Mouse (Mus musculus) heart, postnatal 0 days (tissue): ENCODE data around the gene Pvalb.

Experiments
- CTCF ChIP-seq: IDR thresholded peaks from 2 replicates; pipeline ENCODE4 v1.5.1; 2016; ENCODE audit warnings: antibody characterized with exemption, control low read depth, low read depth
- EP300 ChIP-seq: IDR thresholded peaks from 2 replicates; pipeline ENCODE4 v1.6.1; 2016; ENCODE audit warnings: antibody characterized with exemption, low read depth

DNA sequence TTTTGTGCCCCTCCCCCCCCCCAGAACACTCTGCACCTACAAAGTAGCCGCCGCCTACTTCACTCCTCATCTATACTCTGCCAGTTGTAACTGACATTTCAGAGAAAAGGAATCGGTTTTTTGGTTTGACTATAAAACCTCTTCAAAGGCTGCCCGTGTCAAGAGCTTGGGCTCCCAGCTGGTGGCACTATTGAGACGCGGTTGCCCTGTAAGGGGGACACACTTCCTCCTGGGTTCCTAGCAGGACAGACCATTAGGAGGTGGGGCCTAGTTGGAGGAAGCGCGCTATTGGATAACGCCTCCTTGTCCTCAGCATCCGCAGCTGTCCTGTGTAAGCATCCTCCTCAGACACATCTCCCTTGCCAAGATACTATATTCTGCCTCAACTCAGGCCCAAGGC is 21.3 kb downstream of the Pvalb start:
- peak; percentile 57 for TF ChIP-seq CTCF
- no peak for TF ChIP-seq EP300
